Mouse (Mus musculus) heart, postnatal 0 days (tissue): ENCODE measurements around the gene D10Wsu102e. TPM values are rescaled to one million over a fixed set of nuclear protein-coding genes. Genes with fewer than 3 reads are reported as not detected.
A peak's percentile ranks its signal among the peaks of the same experiment; 100 is the strongest.

Source experiments
- ATAC-seq: fragments of 200-750 bp; cut with Nextera tagmentation; 2 replicates; pipeline ENCODE4 v1.8.0; 2017; ENCODE audit warnings: low read depth, moderate number of reproducible peaks, moderate library complexity; ENCODE audit not compliant: insufficient read depth
- DNase-seq: peaks from one replicate; pipeline ENCODE4 v3.0.0-alpha.2; 2016; ENCODE audit warnings: low spot score
- H3K27ac ChIP-seq: fragments of 300-500 bp; sonication (generic); 2 replicates; pipeline ENCODE4 v1.5.1; 2014; ENCODE audit warnings: low read depth, mild to moderate bottlenecking
- H3K27me3 ChIP-seq: fragments of 300-500 bp; sonication (generic); 2 replicates; pipeline ENCODE4 v1.6.1; 2014; ENCODE audit warnings: low read length, mixed read lengths; ENCODE audit not compliant: control insufficient read depth, insufficient read depth
- H3K36me3 ChIP-seq: fragments of 300-500 bp; sonication (generic); replicated peaks from 2 replicates; pipeline ENCODE4 v1.6.1; 2014; ENCODE audit warnings: low read length, mixed read lengths; ENCODE audit not compliant: control insufficient read depth, insufficient read depth
- H3K4me1 ChIP-seq: fragments of 300-500 bp; sonication (generic); 2 replicates; pipeline ENCODE4 v1.6.1; 2014; ENCODE audit warnings: antibody characterized with exemption; ENCODE audit not compliant: control insufficient read depth, insufficient read depth
- H3K4me2 ChIP-seq: fragments of 300-500 bp; sonication (generic); 2 replicates; pipeline ENCODE4 v1.6.1; 2014; ENCODE audit warnings: low read depth, mild to moderate bottlenecking, low read length, moderate library complexity
- H3K4me3 ChIP-seq: fragments of 300-500 bp; sonication (generic); 2 replicates; pipeline ENCODE4 v1.5.1; 2014; ENCODE audit warnings: low read depth, low read length
- H3K9ac ChIP-seq: fragments of 300-500 bp; sonication (generic); replicated peaks from 2 replicates; pipeline ENCODE4 v1.6.1; 2014; ENCODE audit warnings: low read depth, low read length, mixed read lengths
- H3K9me3 ChIP-seq: fragments of 300-500 bp; sonication (generic); replicated peaks from 2 replicates; pipeline ENCODE4 v1.6.1; 2016; ENCODE audit warnings: low read length; ENCODE audit not compliant: control insufficient read depth
- CTCF ChIP-seq: IDR thresholded peaks from 2 replicates; pipeline ENCODE4 v1.5.1; 2016; ENCODE audit warnings: antibody characterized with exemption, control low read depth, low read depth
- EP300 ChIP-seq: IDR thresholded peaks from 2 replicates; pipeline ENCODE4 v1.6.1; 2016; ENCODE audit warnings: antibody characterized with exemption, low read depth
- WGBS: fragments of 180-500 bp; shearing (Covaris S2); extraction: QIAGEN DNeasy Blood & Tissue Kit; methylation state at CpG from one replicate; pipeline ENCODE4 v1.1.7; 2014; 5-methylcytosine and 5-hydroxymethylcytosine counted together
- polyA plus RNA-seq: library from polyadenylated mRNA; unstranded; fragments of >200 nt; fragmentation: Nextera tagmentation; extraction: Ambion mirVana; gene quantifications from 2 replicates; pipeline ENCODE4 v1.2.1, GENCODE M21; 2015
- total RNA-seq: library from RNA; depleted of rRNA; stranded (reverse); fragments of >200 nt; gene quantifications from 2 replicates; pipeline ENCODE4 v1.2.3, GENCODE M21; 2014; ENCODE audit warnings: low replicate concordance; rRNA removed

The D10Wsu102e gene
- total RNA-seq (0.81 and 0.88 TPM in 2 replicates), polyA plus RNA-seq (0.16 and 0.18 TPM in 2 replicates)

DNA sequence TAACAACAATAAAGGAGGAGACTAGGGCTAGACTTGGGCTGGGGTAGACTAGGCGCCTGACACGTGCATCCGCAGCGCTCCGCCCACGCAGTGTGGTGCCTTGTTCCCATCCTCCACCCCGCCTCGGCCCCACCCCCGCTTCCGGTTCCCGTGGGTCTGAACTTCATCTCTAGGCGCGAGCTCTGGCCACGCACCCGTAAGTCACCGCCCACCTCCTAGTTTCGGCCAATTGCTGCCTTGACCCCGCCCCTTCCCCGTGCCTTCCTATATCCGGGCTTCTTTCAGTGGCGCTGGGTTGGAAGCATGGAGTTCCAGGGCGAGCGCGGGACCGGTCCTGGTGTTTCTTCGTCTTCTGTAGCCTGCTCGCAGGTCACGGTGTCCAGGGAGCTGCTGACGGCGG is at the start of gene D10Wsu102e:
TSS of gene D10Wsu102e (plus strand) at position 266 of the 400 bp plus-strand sequence.
- Histone ChIP-seq H3K36me3 (peaks cover 22% of the 10 kb centered on the region), H3K9me3 (no peaks in the 10 kb centered on the region), H3K4me3 (peak within 1 kb of the TSS; percentile 87), H3K27ac (peak within 1 kb of the TSS; percentile 73), H3K4me2 (peak within 1 kb of the TSS; percentile 99), H3K27me3 (no peaks in the 10 kb centered on the region), H3K9ac (peak within 1 kb of the TSS; percentile 81), H3K4me1 (peaks cover 13% of the 10 kb centered on the region)
- TF ChIP-seq CTCF (no peak), EP300 (0 out of 2 replicates have a peak, but pooled peaks have one; percentile 82)
- ATAC-seq (peak; percentile 99), DNase-seq (peak; percentile 98)
- 0% methylated on average over 30 of the region's 30 CpGs for WGBS

DNA sequence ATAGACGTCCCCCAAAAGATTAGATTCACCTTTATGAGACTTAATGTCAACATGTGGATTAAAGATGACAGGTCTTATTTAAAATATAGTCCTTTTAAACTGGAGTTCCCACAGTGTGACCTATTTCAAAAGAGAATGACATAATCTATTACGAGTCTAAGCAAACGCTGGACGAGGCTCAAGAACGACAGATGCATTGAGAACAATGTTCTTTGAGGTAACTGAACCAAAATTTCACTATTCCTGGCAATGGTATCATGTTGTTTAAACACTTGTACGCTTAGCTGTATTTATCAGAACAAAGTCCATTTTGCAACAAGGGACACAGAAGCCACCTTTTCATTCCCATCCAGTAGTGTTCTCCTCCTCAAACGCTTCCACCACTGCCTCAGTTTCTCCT is 49.7 kb upstream of the D10Wsu102e start:
- no peak for TF ChIP-seq EP300
- no peak for TF ChIP-seq CTCF
- Histone ChIP-seq H3K4me3 (no peak overlapping the region), H3K9me3 (0 out of 2 replicates have a peak, but pooled peaks cover 6% of the 10 kb centered on the region), H3K9ac (no peak overlapping the region), H3K4me2 (no peak overlapping the region), H3K27ac (no peak overlapping the region), H3K36me3 (no peaks in the 10 kb centered on the region), H3K4me1 (no peaks in the 10 kb centered on the region), H3K27me3 (no peaks in the 10 kb centered on the region)
- WGBS = 75% methylated on average over 7 of the region's 7 CpGs
- ATAC-seq (no peak), DNase-seq (no peak)

DNA sequence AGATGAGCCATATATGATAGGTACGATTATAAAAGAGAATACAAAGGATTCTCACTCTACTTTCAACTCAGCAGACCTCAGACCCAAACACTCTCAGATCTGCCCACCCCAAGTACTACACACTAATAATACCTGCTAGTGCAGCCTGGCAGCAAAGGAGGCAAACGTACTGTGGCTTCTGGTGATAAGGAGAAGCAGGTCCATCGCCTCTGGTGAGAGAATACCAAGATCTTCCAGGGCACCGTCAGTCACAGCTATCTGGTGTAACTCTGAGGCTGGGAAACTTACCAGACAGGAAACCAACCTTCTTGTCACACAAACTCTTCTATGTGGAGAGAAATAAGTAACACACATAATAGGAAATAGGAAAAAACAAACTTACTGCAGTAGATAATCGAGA is 47.0 kb upstream of the D10Wsu102e start:
- no peak overlapping the region for H3K27ac ChIP-seq
- H3K9me3 ChIP-seq = 0 out of 2 replicates have a peak, but pooled peaks cover 6% of the 10 kb centered on the region
- DNase-seq (no peak), ATAC-seq (no peak)
- no peaks in the 10 kb centered on the region for H3K36me3 ChIP-seq
- no peaks in the 10 kb centered on the region for H3K27me3 ChIP-seq
- TF ChIP-seq CTCF (no peak), EP300 (no peak)
- no peak overlapping the region for H3K4me2 ChIP-seq
- no peak overlapping the region for H3K9ac ChIP-seq
- H3K4me3 ChIP-seq = no peak overlapping the region
- no peaks in the 10 kb centered on the region for H3K4me1 ChIP-seq
- 48% methylated on average over 5 of the region's 5 CpGs for WGBS

DNA sequence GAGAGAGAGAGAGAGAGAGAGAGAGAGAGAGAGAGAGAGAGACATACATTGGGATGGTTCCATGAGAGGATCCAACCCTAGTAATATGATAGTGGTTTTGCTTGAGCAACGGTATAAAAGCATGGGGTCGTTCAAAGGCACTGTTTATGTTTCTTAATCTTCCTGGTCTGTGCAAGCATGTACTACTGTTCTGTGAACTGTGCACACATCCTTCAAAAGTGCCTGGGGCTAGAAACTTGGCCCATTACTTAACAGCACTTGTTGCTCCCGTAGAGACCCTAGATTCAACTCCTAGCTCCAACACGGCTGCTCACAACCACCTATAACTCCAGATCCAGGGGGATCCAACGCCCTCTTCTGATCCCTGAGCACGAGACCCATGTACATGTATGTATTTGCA is 39.6 kb upstream of the D10Wsu102e start:
- TF ChIP-seq CTCF (no peak), EP300 (no peak)
- no peaks in the 10 kb centered on the region for H3K4me1 ChIP-seq
- DNase-seq = no peak
- no peak for ATAC-seq
- no peak overlapping the region for H3K4me2 ChIP-seq
- H3K36me3 ChIP-seq = no peaks in the 10 kb centered on the region
- WGBS = 81% methylated on average over 6 of the region's 6 CpGs
- H3K9ac ChIP-seq = no peak overlapping the region
- no peaks in the 10 kb centered on the region for H3K9me3 ChIP-seq
- H3K4me3 ChIP-seq = no peak overlapping the region
- H3K27ac ChIP-seq = no peak overlapping the region
- H3K27me3 ChIP-seq = no peaks in the 10 kb centered on the region

DNA sequence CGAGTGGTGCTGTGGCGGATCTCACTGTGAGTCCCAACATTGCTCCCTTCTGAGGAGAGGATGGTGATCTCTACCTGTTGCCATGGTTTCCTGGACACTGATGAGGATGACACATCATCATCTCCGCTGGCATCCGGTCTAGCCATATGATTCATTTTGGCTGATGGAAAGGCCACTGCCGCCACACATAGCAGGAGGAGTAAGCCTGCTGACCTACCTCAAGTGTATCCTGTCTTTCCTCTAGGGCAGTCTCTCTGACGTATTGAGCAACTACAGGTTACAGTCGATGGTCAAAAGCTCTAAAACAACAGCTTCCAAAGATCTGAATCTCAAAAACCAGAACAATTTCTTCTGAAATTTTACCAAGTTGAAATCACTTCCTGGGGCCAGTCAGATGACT is 39.2 kb upstream of the D10Wsu102e start:
- Histone ChIP-seq H3K9me3 (no peaks in the 10 kb centered on the region), H3K36me3 (no peaks in the 10 kb centered on the region), H3K4me2 (no peak overlapping the region), H3K27me3 (no peaks in the 10 kb centered on the region), H3K4me1 (no peaks in the 10 kb centered on the region), H3K4me3 (no peak overlapping the region), H3K9ac (no peak overlapping the region), H3K27ac (no peak overlapping the region)
- DNase-seq = no peak
- WGBS = 86% methylated on average over 7 of the region's 7 CpGs
- no peak for ATAC-seq
- TF ChIP-seq EP300 (no peak), CTCF (no peak)

DNA sequence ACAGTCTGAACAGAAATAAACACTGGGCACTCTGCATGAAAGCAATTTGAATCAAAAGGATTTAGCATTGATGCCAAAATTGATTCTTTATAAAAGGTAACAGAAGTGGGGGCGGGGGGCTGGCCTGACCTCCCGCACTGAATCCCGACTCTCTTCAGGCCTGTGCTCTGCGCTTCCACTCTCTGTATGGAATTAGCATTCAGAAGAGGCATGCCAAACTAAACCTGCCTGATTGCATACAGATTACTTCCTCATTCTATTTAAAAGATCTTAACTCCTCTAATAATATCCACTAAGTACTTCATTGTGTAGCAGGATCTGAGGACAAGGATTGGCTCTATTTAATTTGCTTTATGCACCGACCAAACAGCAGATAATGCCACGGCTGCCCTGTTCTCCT is 38.5 kb upstream of the D10Wsu102e start:
- DNase-seq (no peak), ATAC-seq (no peak)
- 73% methylated on average over 6 of the region's 6 CpGs for whole genome bisulfite sequencing
- TF ChIP-seq EP300 (no peak), CTCF (no peak)
- H3K4me2 ChIP-seq = no peak overlapping the region
- no peaks in the 10 kb centered on the region for H3K9me3 ChIP-seq
- H3K9ac ChIP-seq = no peak overlapping the region
- H3K4me1 ChIP-seq = no peaks in the 10 kb centered on the region
- no peaks in the 10 kb centered on the region for H3K27me3 ChIP-seq
- no peak overlapping the region for H3K27ac ChIP-seq
- H3K4me3 ChIP-seq = no peak overlapping the region
- H3K36me3 ChIP-seq = no peaks in the 10 kb centered on the region
